Mouse (Mus musculus): Measurements from ENCODE around the gene Hk3. TPM values are rescaled to one million over a fixed set of nuclear protein-coding genes. Genes with fewer than 3 reads are reported as not detected.

Gene Hk3
- 10 to 100 TPM; 45.9 to 51.8 TPM for total RNA-seq (2023)

DNA sequence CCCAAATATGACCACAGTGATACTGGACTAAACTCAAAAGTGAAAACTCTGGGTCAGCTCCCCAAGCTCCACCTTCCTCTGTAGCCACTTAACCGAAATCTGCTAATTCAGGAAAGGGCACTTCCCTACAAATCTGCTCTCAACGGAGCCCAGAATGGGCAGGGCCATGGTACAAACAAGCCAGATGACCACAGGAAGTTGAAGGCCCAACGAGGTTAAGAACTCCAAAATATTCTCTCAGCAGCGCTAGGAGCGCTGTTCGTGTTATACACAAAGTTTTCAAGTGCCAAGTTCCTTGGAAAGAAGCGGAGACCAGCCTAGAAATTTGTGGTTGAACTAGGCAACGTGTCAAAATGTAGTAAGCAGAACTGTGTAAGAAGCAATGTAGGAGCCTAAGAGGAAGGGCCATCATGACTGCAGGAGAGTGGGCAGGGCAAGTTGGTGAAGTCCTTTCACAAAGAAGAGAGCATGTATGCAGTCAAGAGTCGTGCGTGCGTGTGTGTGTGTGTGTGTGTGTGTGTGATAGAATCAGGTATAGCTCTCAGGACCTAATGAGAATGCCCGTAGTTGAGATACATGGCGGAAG lies at the start of gene Hk3:
Gene Hk3 (minus strand): TSS at position 192 of the 586 bp plus-strand sequence.

Other genes starting within 250 kb of the Hk3 start
- not detected for gene Eif4e1b, start 237.4 kb downstream of the Hk3 start, total RNA-seq (2023)
- 10 to 100 TPM; 18.6 to 19.0 TPM for gene Tspan17, start 232.0 kb downstream of the Hk3 start, total RNA-seq (2023)
- gene Unc5a, start 72.0 kb downstream of the Hk3 start, total RNA-seq (2023) = 1 to 10 TPM; 3.1 to 3.9 TPM
- 10 to 100 TPM; 61.1 to 61.5 TPM for gene Uimc1, start 78.9 kb upstream of the Hk3 start, total RNA-seq (2023)
- gene Zfp346, start 83.9 kb upstream of the Hk3 start, total RNA-seq (2023) = 10 to 100 TPM; 13.6 to 13.9 TPM
- not detected for gene Gm17617, start 112.2 kb upstream of the Hk3 start, total RNA-seq (2023)
- not detected for gene Fgfr4, start 131.3 kb upstream of the Hk3 start, total RNA-seq (2023)
- 100 to 1,000 TPM; 133 to 136 TPM for gene Nsd1, start 188.4 kb upstream of the Hk3 start, total RNA-seq (2023)